Mouse (Mus musculus): Measurements from ENCODE around the gene Kctd19.

Gene Kctd19

DNA sequence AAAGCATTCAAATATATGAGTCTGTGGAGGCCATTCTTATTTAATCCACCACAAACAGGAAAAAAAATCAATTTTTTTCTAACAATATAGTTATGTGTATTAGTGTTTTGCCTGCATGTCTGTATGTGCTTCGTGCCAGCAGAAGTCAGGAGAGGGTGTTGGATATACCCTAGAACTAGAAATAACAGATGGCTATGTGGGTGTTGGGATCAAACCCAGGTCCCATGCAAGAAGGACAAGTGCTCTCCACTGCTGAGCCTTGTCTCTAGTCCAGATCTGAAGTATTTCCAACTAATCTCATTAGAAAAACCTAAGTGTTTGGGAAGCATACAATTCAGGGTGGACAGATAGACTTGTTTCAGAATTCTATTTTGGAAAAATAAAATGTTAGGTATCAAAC lies 8.7 kb upstream of the Kctd19 start:
- DNase-seq (ENCODE audit: low spot score): no peak

- no peak for DNase-seq (ENCODE audit: low spot score)
Measured at GRCm38 (mm10) chr8:105419800-105420199, 6.5 kb upstream of the Kctd19 start.

DNA sequence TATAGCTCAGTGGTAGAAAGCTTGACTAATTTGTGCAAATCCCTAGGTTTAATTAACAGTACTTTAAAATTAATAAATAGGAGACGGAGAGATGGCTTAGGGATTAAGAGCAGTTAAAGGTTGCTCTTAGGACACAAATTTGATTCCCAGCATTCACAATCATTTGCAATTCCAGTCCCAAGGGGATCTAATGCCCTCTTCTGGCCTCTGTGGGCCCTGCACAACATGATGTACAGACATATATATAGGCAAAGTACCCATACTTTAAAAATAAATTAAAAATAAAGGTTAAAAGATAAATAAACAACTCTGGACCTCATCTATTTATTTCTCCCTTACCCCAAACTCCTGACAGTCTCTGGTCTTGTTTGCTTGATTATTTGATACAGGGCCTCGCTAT lies 5.7 kb upstream of the Kctd19 start:
- DNase-seq (ENCODE audit: low spot score): no peak

DNA sequence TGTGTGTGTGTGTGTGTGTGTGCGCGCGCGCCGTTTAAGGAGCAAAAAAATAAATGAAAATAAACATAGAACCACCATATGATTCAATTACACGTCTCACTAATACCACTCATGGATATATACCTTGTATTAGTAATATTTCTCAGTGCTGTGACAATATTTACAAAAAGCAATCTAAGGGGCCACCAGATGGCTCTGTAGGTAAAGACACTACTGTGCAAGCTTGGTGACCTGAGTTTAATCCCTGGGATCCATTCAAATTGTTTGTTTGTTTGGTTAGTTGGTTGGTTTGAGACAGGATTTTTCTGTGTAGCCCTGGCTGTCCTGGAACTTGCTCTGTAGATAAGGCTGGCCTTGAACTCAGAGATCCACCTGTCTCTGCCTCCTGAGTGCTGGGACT lies 3.4 kb downstream of the Kctd19 start:
- DNase-seq (ENCODE audit: low spot score): no peak

- no peak for DNase-seq (ENCODE audit: low spot score)
Measured at GRCm38 (mm10) chr8:105408331-105408730, 5.0 kb downstream of the Kctd19 start.

DNA sequence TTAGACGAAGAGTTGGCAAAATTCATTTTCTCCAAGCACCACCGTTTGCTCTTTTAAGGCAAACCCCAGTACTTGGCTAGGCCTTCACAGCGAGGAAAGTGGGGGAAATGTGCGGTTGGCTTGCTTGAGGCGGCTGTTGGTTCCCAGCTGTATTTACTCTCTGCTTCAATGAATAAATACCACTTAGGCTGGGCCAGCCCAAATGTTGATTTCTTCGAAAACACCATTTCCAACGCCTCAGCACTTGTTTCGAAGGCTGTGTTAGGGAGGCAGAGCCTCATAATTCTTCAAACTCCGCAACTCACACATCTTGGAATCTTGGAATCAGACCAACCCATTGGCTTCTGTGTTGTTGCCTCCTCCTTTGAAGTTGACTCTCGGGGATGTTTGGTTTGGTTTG lies 6.9 kb downstream of the Kctd19 start:
- DNase-seq (ENCODE audit: low spot score): no peak

GRCm38 (mm10) chr8:105404496-105404895 lies 8.8 kb downstream of the Kctd19 start:
- DNase-seq (ENCODE audit: low spot score): no peak

GRCm38 (mm10) chr8:105403467-105403866 lies 9.8 kb downstream of the Kctd19 start:
- no peak for DNase-seq (ENCODE audit: low spot score)

DNA sequence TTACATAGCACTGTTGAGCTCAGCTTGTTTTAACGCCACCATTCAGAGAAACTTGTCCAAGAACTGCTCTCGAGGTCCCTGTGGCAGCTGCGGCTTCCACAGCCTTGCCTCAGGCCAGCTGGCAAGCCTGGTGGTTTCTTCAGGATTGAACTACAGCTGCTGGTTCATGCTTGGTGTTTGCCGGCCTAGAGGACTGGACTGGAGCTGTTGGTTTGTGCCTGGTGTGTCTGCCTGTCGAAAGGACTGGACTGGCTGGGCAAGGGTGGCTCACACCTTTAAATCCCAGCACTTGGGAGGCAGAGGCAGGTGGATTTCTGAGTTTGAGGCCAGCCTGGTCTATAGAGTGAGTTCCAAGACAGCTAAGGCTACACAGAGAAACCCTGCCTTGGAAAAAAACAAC lies 13.3 kb downstream of the Kctd19 start:
- DNase-seq (ENCODE audit: low spot score): no peak

GRCm38 (mm10) chr8:105397747-105398146 lies 15.6 kb downstream of the Kctd19 start:
- peak; percentile 33 for DNase-seq (ENCODE audit: low spot score)

- DNase-seq (ENCODE audit: low spot score): no peak
Measured at GRCm38 (mm10) chr8:105393915-105394314, 19.4 kb downstream of the Kctd19 start.

GRCm38 (mm10) chr8:105393089-105393787 lies 20.1 kb downstream of the Kctd19 start:
- DNase-seq (ENCODE audit: low spot score): no peak

DNA sequence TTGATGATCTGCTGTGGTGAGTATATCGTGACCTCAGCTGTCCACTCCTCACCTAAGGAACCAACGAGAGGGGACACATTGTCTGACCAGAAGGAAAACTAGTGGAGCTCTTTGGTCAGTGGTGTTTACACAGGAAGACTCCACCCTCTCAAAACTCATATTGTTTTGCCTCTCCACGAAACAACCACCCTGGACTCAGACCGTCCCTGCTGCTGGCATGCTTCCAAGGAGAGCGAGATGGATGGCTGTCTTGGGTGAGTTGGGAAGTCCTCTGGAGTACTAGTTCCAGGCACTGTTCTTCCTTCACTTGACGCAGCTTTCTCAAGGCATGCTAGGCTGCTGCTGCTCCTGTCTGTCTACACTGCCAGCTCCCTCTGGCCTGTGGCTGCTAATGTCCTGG lies 24.2 kb downstream of the Kctd19 start:
- no peak for DNase-seq (ENCODE audit: low spot score)

GRCm38 (mm10) chr8:105387151-105387550 lies 26.2 kb downstream of the Kctd19 start:
- DNase-seq (ENCODE audit: low spot score): no peak

DNA sequence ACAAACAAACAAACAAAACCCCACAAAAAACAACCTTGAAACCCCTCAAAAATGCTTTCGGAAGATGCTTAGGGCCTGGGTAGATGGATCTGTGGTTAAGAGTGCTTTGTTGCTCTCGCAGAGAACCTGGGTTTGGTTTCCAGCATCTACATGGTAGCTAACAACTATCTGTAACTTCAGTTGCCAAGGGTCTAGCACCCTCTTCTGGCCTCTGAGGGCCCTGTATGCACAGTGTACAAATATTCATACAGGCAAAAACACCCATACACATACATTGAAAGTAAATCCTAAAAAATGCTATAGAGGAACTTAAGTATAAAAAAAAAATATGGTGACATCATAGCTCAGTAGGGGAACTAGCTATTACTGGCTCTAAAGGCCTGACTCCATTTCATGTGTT lies 29.2 kb downstream of the Kctd19 start:
- DNase-seq (ENCODE audit: low spot score): no peak

DNA sequence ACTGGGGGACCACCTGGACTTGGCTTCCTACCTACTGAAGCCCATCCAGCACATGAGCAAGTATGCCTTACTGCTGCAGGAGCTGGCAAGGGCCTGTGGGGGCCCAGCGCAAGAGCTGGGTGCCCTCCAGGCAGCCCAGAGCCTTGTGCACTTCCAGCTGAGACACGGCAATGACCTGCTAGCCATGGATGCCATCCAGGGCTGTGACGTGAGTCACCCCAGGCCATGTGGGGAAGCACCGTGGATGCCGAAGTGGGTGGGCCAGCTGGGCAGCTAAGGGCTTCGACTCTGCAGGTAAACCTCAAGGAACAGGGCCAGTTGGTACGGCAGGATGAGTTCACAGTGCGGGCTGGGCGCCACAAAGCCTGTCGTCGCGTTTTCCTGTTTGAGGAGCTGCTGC lies 33.0 kb downstream of the Kctd19 start:
- DNase-seq (ENCODE audit: low spot score): no peak

DNA sequence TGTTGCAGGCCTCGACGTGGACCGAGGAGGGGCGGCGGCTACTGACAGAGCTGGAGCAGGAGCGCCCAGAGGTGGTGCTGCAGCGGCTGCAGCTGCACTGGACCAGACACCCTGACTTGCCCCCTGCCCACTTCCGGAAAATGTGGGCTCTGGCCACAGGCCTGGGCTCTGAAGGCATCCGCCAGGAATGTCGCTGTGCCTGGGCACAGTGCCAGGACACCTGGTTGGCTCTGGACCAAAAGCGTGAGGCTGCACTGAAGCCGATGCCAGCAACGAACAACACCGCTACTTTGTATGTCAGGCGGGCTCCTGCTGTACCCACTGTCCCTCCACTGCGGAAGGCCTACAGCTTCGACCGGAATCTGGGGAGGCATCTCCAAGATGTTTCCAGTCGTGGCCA lies 34.6 kb downstream of the Kctd19 start:
- DNase-seq (ENCODE audit: low spot score): no peak

GRCm38 (mm10) chr8:105374513-105374966 lies 38.8 kb downstream of the Kctd19 start:
- peak; percentile 36 for DNase-seq (ENCODE audit: low spot score)

GRCm38 (mm10) chr8:105373032-105373431 lies 40.3 kb downstream of the Kctd19 start, which contains the start of gene Plekhg4:
Gene Plekhg4 (plus strand): TSS chr8:105373274.
- DNase-seq (ENCODE audit: low spot score): no peak

DNA sequence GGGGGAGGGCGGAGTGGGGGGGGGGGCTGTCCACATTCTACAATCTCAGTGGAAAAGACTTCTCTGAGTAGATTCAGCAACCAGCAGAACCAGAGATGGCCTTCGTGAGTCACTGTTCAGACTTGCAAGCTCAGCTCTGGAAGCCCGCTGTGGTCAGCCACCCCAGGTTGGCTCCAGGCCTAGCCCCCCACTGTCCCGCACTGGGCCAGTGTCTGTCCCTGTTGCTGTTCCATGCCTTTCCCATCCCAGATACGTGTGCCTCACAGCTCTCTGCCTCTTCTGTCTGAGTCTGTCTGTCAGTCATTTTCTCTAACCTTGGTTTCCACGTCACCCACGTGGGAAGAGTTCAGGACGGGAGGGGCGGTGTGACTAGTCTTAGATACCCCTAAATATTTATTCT lies 40.8 kb downstream of the Kctd19 start:
- no peak for DNase-seq (ENCODE audit: low spot score)

DNA sequence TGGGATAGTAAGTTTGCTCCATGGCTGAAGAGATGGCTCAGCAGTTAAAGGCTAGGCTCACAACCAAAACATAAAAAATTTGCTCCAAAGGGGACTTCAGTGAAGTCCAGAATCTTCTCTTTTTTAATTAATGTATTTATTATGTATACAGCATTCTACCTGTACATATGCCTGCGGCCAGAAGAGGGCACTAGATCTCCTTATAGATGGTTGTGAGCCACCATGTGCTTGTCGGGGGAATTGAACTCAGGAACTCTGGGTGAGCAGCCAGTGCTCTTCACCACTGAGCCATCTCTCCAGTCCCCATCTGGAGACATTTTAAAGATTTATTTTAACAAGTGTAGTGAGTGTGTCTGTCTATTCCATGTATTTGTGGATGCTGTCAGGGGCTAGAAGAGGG lies 46.2 kb downstream of the Kctd19 start:
- DNase-seq (ENCODE audit: low spot score): no peak

- no peak for DNase-seq (ENCODE audit: low spot score)
Measured at GRCm38 (mm10) chr8:105361751-105362702, 51.3 kb downstream of the Kctd19 start.

GRCm38 (mm10) chr8:105359646-105360045 lies 53.7 kb downstream of the Kctd19 start:
- DNase-seq (ENCODE audit: low spot score): no peak
